Mouse (Mus musculus): Measurements from ENCODE around the gene Spin1. TPM values are rescaled to one million over a fixed set of nuclear protein-coding genes. Genes with fewer than 3 reads are reported as not detected.

Spin1 gene
- total and polyA plus RNA-seq, 2 experiments from 2014 or later = 31.3 to 41.7 TPM

- no peaks in the 10 kb centered on the region for H3K36me3 ChIP-seq (replicated peaks; ENCODE audit: control insufficient read depth, insufficient read depth, low read length)
- H3K4me3 ChIP-seq (ENCODE audit: low read depth, low read length) = no peak overlapping the region
- no peaks in the 10 kb centered on the region for H3K27me3 ChIP-seq (ENCODE audit: control insufficient read depth, insufficient read depth, low read length)
- WGBS = 70% methylated on average over 6 of the region's 6 CpGs
- H3K9me3 ChIP-seq (replicated peaks; ENCODE audit: control insufficient read depth, low read length) = no peaks in the 10 kb centered on the region
- H3K4me2 ChIP-seq (ENCODE audit: low read depth, low read length) = no peak overlapping the region
- TF ChIP-seq CTCF (IDR thresholded peaks at IDR 0.05; ENCODE audit: low read depth) (peak; percentile 31; the same call in 1 of the 2 replicates), EP300 (IDR thresholded peaks at IDR 0.05; ENCODE audit: low read depth) (no peak)
- no peaks in the 10 kb centered on the region for H3K4me1 ChIP-seq (ENCODE audit: control insufficient read depth, insufficient read depth)
- H3K27ac ChIP-seq (ENCODE audit: low read depth) = no peak overlapping the region
- ATAC-seq (ENCODE audit: insufficient read depth, low read depth) (no peak), DNase-seq (ENCODE audit: low spot score) (no peak)
- H3K9ac ChIP-seq (replicated peaks; ENCODE audit: low read depth, low read length) = no peak overlapping the region
These were observed 90.9 kb downstream of the Spin1 start for GRCm38 (mm10) chr13:51191416-51192140.

- no peak for ATAC-seq (ENCODE audit: insufficient read depth, low read depth)
- no peak overlapping the region for H3K27ac ChIP-seq (ENCODE audit: low read depth)
These were observed 93.2 kb downstream of the Spin1 start for GRCm38 (mm10) chr13:51193893-51194292.

GRCm38 (mm10) chr13:51197699-51198098, 97.0 kb downstream of the Spin1 start:
- peak overlapping the region; percentile 30; the same call in 1 of the 2 replicates for H3K27ac ChIP-seq (ENCODE audit: low read depth)
- H3K4me1 ChIP-seq (ENCODE audit: control insufficient read depth, insufficient read depth) = peaks cover 8% of the 10 kb centered on the region; the same call in 1 of the 2 replicates
- H3K27me3 ChIP-seq (ENCODE audit: control insufficient read depth, insufficient read depth, low read length) = no peaks in the 10 kb centered on the region
- H3K4me3 ChIP-seq (ENCODE audit: low read depth, low read length) = no peak overlapping the region
- TF ChIP-seq CTCF (IDR thresholded peaks at IDR 0.05; ENCODE audit: low read depth) (no peak), EP300 (IDR thresholded peaks at IDR 0.05; ENCODE audit: low read depth) (no peak)
- H3K4me2 ChIP-seq (ENCODE audit: low read depth, low read length) = no peak overlapping the region
- DNase-seq (ENCODE audit: low spot score) (no peak), ATAC-seq (ENCODE audit: insufficient read depth, low read depth) (no peak)
- no peaks in the 10 kb centered on the region for H3K9me3 ChIP-seq (replicated peaks; ENCODE audit: control insufficient read depth, low read length)
- 74% methylated on average over 3 of the region's 3 CpGs for WGBS
- H3K36me3 ChIP-seq (replicated peaks; ENCODE audit: control insufficient read depth, insufficient read depth, low read length) = no peaks in the 10 kb centered on the region
- H3K9ac ChIP-seq (replicated peaks; ENCODE audit: low read depth, low read length) = no peak overlapping the region

More at GRCm38 (mm10) chr13:51193893-51194292, 93.2 kb downstream of the Spin1 start:
- Histone ChIP-seq H3K4me3 (ENCODE audit: low read depth, low read length) (no peak overlapping the region), H3K4me1 (ENCODE audit: control insufficient read depth, insufficient read depth) (peaks cover 8% of the 10 kb centered on the region; the same call in 1 of the 2 replicates), H3K9me3 (replicated peaks; ENCODE audit: control insufficient read depth, low read length) (no peaks in the 10 kb centered on the region), H3K27me3 (ENCODE audit: control insufficient read depth, insufficient read depth, low read length) (no peaks in the 10 kb centered on the region), H3K9ac (replicated peaks; ENCODE audit: low read depth, low read length) (no peak overlapping the region), H3K36me3 (replicated peaks; ENCODE audit: control insufficient read depth, insufficient read depth, low read length) (no peaks in the 10 kb centered on the region), H3K4me2 (ENCODE audit: low read depth, low read length) (no peak overlapping the region)
- TF ChIP-seq CTCF (IDR thresholded peaks at IDR 0.05; ENCODE audit: low read depth) (no peak), EP300 (IDR thresholded peaks at IDR 0.05; ENCODE audit: low read depth) (no peak)
- WGBS = 78% methylated on average over 15 of the region's 15 CpGs
- DNase-seq (ENCODE audit: low spot score) = no peak

DNA sequence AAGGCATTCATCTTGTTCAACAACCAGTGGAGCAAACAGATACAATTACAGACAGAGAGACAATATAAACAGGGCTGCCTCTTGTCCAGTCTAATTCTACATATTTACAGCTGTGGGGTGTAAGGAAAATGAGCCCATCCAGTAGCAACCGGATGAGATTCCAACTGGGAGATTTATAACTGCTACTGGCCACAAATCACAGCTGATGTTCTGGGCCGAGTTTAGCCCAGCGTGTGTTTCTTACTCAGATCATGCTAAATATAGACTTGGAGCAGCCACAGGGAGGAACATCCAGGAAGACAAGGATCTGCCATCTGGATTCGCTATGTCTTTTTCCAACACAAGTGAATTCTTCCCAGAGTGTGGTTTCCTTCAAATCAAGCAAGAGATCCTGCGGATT, 97.5 kb downstream of the Spin1 start:
- no peak overlapping the region for H3K9ac ChIP-seq (replicated peaks; ENCODE audit: low read depth, low read length)
- no peak for TF ChIP-seq CTCF (IDR thresholded peaks at IDR 0.05; ENCODE audit: low read depth)
- TF ChIP-seq EP300 (IDR thresholded peaks at IDR 0.05; ENCODE audit: low read depth) = no peak
- no peaks in the 10 kb centered on the region for H3K27me3 ChIP-seq (ENCODE audit: control insufficient read depth, insufficient read depth, low read length)
- H3K36me3 ChIP-seq (replicated peaks; ENCODE audit: control insufficient read depth, insufficient read depth, low read length) = no peaks in the 10 kb centered on the region
- peak overlapping the region; percentile 30; the same call in 1 of the 2 replicates for H3K27ac ChIP-seq (ENCODE audit: low read depth)
- ATAC-seq (ENCODE audit: insufficient read depth, low read depth) = peak; percentile 23; the same call in 1 of the 2 replicates
- no peak overlapping the region for H3K4me2 ChIP-seq (ENCODE audit: low read depth, low read length)
- H3K4me1 ChIP-seq (ENCODE audit: control insufficient read depth, insufficient read depth) = peaks cover 8% of the 10 kb centered on the region; the same call in 1 of the 2 replicates
- peak; percentile 13 for DNase-seq (ENCODE audit: low spot score)
- H3K9me3 ChIP-seq (replicated peaks; ENCODE audit: control insufficient read depth, low read length) = no peaks in the 10 kb centered on the region
- 31% methylated on average over 5 of the region's 5 CpGs for WGBS
- H3K4me3 ChIP-seq (ENCODE audit: low read depth, low read length) = no peak overlapping the region

Other genes starting within 250 kb of the Spin1 start
- 1.1 and 3.5 TPM in 2 replicates for gene Nxnl2, start 70.1 kb downstream of the Spin1 start, total RNA-seq (2014; rRNA removed; ENCODE audit: low replicate concordance)
- gene Nxnl2, start 70.1 kb downstream of the Spin1 start, polyA plus RNA-seq (2015; fragmentation: Nextera tagmentation; extraction: Ambion mirVana) = 1.1 TPM in 2 replicates